Mouse (Mus musculus): Measurements from ENCODE around the gene N4bp3. TPM values are rescaled to one million over a fixed set of nuclear protein-coding genes. Genes with fewer than 3 reads are reported as not detected.
"Not testable (repeated sequence)": the region's sequence is repeated elsewhere in the genome, so short reads cannot be mapped to it uniquely, and the experiment has no call there.

The N4bp3 gene
- polyA plus RNA-seq (2015; fragmentation: Nextera tagmentation; extraction: Ambion mirVana), result 31.1 and 32.4 TPM in 2 replicates

DNA sequence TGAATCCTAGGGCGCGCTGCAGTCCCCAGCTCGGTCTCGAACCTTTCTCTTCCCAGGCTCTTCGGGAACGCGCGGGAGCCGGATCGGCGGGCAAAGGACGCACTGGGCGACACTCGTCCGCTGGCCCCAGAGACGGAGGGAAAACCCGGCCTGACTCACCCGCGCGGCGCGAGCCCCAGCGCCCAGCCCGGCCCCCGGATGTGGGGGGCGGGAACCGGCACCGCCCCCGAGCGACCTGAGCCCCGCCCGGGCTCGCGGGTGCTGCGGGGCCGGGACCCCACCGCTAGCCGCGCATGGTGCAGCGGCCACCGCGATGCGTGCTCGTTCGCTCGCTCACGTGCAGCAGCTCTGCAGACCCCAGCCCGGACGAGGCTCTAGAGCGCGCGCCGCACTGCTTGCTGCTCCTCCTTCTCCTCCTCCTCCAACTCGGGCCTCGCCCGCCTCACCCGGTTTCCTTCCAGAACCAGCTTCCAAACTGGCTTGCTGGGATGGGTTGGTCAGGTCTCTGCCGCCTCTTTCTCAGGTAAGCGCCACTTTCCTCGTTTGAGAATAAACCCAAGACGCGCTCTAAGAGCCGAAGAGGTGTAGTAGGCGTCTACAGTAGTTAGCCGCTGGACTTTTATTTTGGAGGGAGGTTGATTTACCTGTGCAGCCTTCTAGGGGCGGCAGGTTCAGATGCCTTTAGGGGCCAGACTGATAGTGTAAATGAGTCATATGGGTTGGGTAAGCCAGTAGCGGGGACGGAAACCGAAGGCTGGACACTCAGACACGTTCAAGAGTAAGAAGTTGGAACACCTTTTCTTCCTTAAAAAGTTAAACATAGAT lies at the start of gene N4bp3, which contains the start of gene D930048N14Rik:
Gene N4bp3 (minus strand): TSS at position 152 of the 825 bp plus-strand sequence.
Gene D930048N14Rik (plus strand): TSS at position 264 of the 825 bp plus-strand sequence.
- ATAC-seq (ENCODE audit: low FRiP score, low read depth), result peak; percentile 62; the same call in 1 of the 2 replicates
- WGBS, result under 1% methylated on average over 58 of the region's 70 CpGs

DNA sequence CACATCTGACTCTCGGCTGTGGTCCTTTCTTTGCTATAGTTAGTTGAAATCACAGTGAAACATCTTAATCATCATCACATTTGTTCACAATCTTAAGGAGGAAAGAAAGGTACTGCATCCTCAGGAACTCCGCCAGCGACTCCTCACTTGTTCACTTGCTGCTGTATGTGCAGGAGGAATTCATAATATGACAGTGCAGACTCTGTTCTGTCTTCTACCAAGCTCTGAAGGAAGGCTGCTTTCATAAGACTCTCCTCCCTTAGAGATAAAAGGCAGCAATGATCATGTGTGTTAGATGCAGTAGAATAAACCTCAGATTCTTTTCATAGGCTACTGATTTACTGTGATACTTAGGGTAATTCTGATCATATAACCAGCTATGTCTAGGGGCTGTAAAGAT lies 44.3 kb upstream of the N4bp3 start:
- Histone ChIP-seq H3K36me3 (peaks cover 62% of the 10 kb centered on the region), H3K27me3 (no peaks in the 10 kb centered on the region), H3K27ac (no peak overlapping the region), H3K4me1 (no peaks in the 10 kb centered on the region), H3K4me2 (replicated peaks) (no peak overlapping the region), H3K9ac (no peak overlapping the region), H3K4me3 (no peak overlapping the region), H3K9me3 (no peaks in the 10 kb centered on the region)
- WGBS, result 94% methylated on average over 3 of the region's 3 CpGs
- no peak for ATAC-seq (ENCODE audit: low FRiP score, low read depth)

More for the DNA sequence above, at the start of gene N4bp3, which contains the start of gene D930048N14Rik:
- no peaks in the 10 kb centered on the region for H3K9me3 ChIP-seq
- peak within 1 kb of the TSS; percentile 96 for H3K4me2 ChIP-seq (replicated peaks)
- H3K4me3 ChIP-seq, result peak within 1 kb of the TSS; percentile 68
- H3K27me3 ChIP-seq, result no peaks in the 10 kb centered on the region
- H3K27ac ChIP-seq, result peak within 1 kb of the TSS; percentile 75
- H3K36me3 ChIP-seq, result peaks cover under 1% of the 10 kb centered on the region; the same call in 1 of the 2 replicates
- peak within 1 kb of the TSS; percentile 82 for H3K9ac ChIP-seq
- peaks cover 33% of the 10 kb centered on the region for H3K4me1 ChIP-seq

DNA sequence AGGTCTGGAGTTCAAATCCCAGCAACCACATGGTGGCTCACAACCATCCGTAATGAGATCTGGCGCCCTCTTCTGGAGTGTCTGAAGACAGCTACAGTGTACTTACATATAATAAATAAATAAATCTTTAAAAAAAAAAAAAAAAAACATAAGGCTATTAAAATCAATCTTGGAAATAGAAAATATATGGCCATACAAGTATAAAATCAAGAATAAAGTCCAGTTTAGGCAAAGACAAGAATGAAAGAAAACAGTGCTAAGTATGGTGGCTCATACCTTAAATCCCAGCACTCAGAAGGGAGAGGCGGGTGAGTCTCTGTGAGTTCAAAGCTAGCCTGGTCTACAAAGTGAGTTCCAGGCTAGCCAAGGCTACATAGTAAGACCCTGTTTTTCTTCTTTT lies 40.0 kb upstream of the N4bp3 start:
- not testable (repeated sequence) for H3K4me3 ChIP-seq; H3K9me3 ChIP-seq; H3K9ac ChIP-seq; H3K27me3 ChIP-seq; H3K27ac ChIP-seq; ATAC-seq (ENCODE audit: low FRiP score, low read depth); H3K4me2 ChIP-seq (replicated peaks)
- Histone ChIP-seq H3K36me3 (peaks cover 24% of the 10 kb centered on the region), H3K4me1 (peaks cover 11% of the 10 kb centered on the region; the same call in 1 of the 2 replicates)
- 72% methylated on average over 3 of the region's 3 CpGs for WGBS

DNA sequence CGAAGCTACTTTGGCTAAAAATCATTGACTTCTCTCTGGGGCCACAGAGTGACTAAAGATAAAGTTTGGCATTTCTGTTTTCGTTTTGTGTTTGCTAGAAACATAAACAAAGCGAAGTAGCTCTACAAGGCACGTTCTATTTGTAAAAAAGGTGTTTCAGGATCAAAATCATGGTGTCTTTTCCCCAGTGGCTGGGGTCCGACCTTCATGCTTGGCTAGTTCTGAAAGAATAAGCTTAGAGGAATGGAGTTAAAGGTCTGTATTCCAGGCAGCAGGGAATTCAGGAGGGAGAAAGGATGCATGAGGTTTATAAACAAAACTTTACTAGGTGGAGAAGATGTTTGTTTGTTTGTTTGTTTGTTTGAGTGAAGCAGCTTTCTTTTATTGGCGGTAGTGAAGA lies 38.7 kb upstream of the N4bp3 start:
- no peak for ATAC-seq (ENCODE audit: low FRiP score, low read depth)
- Histone ChIP-seq H3K27ac (peak overlapping the region; percentile 99), H3K4me3 (peak overlapping the region; percentile 75), H3K4me1 (peaks cover 11% of the 10 kb centered on the region; the same call in 1 of the 2 replicates), H3K27me3 (no peaks in the 10 kb centered on the region), H3K36me3 (peaks cover 27% of the 10 kb centered on the region), H3K9ac (peak overlapping the region; percentile 77), H3K4me2 (replicated peaks) (peak overlapping the region; percentile 74), H3K9me3 (no peaks in the 10 kb centered on the region)
- 24% methylated on average over 6 of the region's 6 CpGs for WGBS

DNA sequence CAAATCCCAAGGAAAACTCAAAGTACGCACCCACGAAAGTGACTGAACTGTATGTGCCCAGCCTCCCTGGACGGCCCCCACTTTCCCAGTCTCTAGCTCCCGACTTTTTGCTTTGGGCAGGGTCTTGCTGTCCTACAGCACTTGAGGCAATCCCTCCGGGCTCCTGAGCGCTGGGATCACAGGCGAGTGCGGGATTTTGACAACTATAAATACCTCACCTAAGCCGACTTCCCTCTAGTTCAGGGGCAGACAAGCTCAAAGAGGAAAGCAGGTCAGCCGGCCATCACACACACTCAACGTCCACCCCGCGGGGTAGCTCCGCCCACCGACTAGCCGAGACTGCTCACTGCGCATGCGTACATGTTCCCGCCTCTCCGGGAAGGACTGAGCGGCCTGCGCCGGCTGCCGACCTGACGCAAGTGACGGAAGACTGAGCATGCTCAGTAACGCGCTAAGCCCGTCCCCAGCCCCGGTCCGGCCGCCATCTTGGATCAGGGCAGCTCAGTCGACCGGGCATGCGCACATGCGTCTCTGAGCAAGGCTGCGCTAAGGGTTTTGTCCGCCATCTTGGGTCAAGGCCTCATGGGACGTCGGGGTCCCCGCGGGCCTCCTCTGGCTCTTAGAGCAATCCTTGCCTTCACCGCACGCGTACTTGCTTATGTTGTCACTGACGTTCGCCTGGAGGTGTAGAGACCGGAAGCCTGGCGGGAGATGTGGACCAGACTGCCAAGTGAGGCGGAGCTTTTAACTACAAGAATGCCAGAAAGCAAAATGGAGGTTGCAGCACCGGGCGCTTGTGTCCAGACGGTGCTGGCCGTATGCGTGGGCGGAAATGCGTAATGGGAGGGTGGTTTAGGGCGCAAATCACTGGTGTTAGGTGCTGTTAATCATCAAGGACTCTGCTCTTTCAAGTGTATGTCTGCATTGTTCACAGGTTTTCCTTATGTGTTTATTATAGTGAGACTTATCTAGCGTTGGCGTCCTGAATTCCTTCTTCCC lies 38.0 kb upstream of the N4bp3 start, which contains the start of gene 0610009B22Rik:
Gene 0610009B22Rik (minus strand): TSS at position 545 of the 999 bp plus-strand sequence.
- under 1% methylated on average over 60 of the region's 60 CpGs for WGBS

DNA sequence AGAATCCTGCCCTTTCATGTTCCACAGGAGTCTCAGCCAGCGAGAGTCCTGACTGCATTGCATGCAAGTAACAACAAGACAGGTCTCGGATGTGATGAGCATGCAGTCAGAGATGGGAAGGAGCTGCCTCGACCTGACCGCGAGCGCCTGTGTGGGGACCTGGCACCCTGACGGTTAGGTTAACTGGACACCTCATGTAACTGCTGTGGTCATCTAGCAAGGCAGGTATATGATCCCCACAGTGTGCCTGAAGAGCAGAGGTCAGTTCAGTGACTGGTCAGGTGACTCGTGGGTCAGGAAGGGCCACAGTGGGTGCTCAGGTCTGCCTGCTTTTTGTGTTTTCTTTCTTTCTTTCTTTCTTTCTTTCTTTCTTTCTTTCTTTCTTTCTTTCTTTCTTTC lies 31.3 kb upstream of the N4bp3 start:
- 44% methylated on average over 8 of the region's 8 CpGs for WGBS
- Histone ChIP-seq H3K9me3 (no peaks in the 10 kb centered on the region), H3K4me2 (replicated peaks) (peak overlapping the region; percentile 33), H3K9ac (peak overlapping the region; percentile 43; the same call in 1 of the 2 replicates), H3K36me3 (peaks cover 11% of the 10 kb centered on the region), H3K4me1 (0 out of 2 replicates have a peak, but pooled peaks cover 3% of the 10 kb centered on the region), H3K4me3 (no peak overlapping the region), H3K27me3 (no peaks in the 10 kb centered on the region), H3K27ac (no peak overlapping the region)
- ATAC-seq (ENCODE audit: low FRiP score, low read depth), result no peak

More for the DNA sequence above, 38.0 kb upstream of the N4bp3 start, which contains the start of gene 0610009B22Rik:
- Histone ChIP-seq H3K4me2 (replicated peaks) (peak within 1 kb of the TSS; percentile 74), H3K36me3 (peaks cover 27% of the 10 kb centered on the region), H3K27ac (peak within 1 kb of the TSS; percentile 99), H3K9ac (peak within 1 kb of the TSS; percentile 88), H3K4me1 (peaks cover 11% of the 10 kb centered on the region; the same call in 1 of the 2 replicates), H3K4me3 (peak within 1 kb of the TSS; percentile 75), H3K9me3 (no peaks in the 10 kb centered on the region), H3K27me3 (no peaks in the 10 kb centered on the region)
- peak; percentile 99 for ATAC-seq (ENCODE audit: low FRiP score, low read depth)

DNA sequence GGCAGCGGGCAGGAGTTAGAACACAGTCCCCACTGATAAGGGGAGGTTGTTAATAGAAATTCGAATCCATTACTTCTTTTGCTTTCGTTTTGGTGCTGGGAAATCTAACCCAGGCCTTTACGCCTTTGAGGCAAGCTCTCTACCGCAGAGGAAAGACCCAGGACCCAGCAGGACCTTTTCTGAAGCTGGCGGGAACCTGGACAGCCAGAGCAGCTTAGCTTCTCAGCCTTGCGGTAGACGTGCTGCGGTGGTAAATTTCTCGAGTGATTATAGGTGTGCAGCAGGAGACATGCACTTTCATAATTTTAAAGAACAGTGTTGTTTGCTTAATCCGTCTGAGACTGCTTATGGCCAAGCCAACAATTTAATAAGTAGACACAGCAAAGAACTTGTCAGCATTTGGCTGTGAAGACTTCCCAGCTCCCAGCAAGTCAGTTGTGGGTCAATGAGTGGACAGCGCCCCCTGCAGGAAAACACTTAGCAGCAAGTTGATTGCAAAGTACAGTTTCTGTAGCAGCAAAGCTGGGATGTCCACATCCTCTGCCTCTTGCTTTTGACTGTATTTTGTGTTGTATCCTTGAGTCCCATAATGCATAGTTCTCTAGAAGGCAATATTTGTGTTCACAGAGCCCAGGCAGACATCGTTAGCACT lies 30.8 kb upstream of the N4bp3 start:
- Histone ChIP-seq H3K4me3 (no peak overlapping the region), H3K9me3 (no peaks in the 10 kb centered on the region), H3K4me2 (replicated peaks) (peak overlapping the region; percentile 33), H3K27ac (no peak overlapping the region), H3K9ac (peak overlapping the region; percentile 43; the same call in 1 of the 2 replicates), H3K27me3 (no peaks in the 10 kb centered on the region), H3K4me1 (0 out of 2 replicates have a peak, but pooled peaks cover 3% of the 10 kb centered on the region), H3K36me3 (peaks cover 11% of the 10 kb centered on the region)
- 0 out of 2 replicates have a peak, but pooled peaks have one; percentile 40 for ATAC-seq (ENCODE audit: low FRiP score, low read depth)
- WGBS, result 36% methylated on average over 13 of the region's 13 CpGs

DNA sequence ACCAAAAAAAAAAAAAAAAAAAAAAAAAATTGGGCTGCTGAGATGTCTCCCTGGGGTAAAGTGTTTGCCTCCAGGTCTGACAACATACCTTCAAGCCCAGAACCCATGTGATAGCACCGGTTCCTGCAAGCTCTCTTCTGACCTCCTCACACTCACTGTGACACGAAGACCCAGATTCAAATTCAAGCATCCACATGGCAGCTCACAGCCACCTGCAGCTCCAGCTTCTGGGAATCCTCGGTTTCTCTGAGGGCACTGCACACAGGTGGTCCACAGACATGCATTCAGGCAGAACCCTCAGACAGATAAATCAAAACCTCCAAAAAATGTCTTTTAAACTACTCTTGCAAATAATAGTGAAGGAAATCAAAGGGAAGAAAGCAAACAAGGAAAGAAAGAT lies 28.8 kb upstream of the N4bp3 start:
- 70% methylated on average over 3 of the region's 3 CpGs for WGBS

DNA sequence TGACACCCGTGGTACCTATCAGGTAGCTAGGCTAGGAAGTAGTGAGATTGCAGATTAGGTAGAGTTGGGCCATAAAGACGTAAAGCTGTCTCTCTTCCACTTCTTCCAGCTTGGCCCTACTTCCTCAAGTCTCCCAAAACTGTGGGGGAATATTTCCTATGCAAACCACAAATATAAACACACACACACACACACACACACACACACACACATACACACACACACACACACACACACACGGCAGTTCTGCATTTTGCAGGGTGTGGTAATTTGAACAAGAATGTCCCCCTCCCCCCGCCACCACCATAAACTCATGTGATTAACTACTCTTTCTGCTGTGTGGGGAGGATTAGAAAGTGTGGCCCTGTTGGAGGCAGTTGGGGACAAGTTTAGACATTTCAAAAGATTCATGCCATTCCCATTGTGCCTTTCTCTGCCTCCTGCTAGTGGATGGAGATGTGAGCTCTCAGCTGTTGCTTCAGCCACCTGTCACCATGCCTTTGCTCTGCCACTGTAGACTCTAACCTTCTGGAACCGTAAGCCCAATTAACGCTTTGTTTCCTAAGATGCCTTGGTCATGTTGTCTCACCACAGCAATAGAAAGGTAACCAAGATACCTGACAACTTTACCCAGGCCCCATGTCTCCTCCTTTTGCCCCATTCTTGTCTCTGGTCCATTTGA lies 27.2 kb upstream of the N4bp3 start:
- Histone ChIP-seq H3K36me3 (no peaks in the 10 kb centered on the region), H3K9me3 (no peaks in the 10 kb centered on the region), H3K27ac (no peak overlapping the region), H3K4me1 (0 out of 2 replicates have a peak, but pooled peaks cover 9% of the 10 kb centered on the region), H3K9ac (no peak overlapping the region), H3K4me3 (no peak overlapping the region), H3K27me3 (no peaks in the 10 kb centered on the region), H3K4me2 (replicated peaks) (no peak overlapping the region)
- 52% methylated on average over 6 of the region's 6 CpGs for WGBS
- ATAC-seq (ENCODE audit: low FRiP score, low read depth), result no peak

More for the DNA sequence above, 28.8 kb upstream of the N4bp3 start:
- no peak overlapping the region for H3K4me2 ChIP-seq (replicated peaks)
- no peak overlapping the region for H3K4me3 ChIP-seq
- H3K4me1 ChIP-seq, result 0 out of 2 replicates have a peak, but pooled peaks cover 3% of the 10 kb centered on the region
- ATAC-seq (ENCODE audit: low FRiP score, low read depth), result no peak
- H3K9ac ChIP-seq, result no peak overlapping the region
- no peaks in the 10 kb centered on the region; the same call in 1 of the 2 replicates for H3K36me3 ChIP-seq
- no peaks in the 10 kb centered on the region for H3K9me3 ChIP-seq
- H3K27ac ChIP-seq, result no peak overlapping the region
- no peaks in the 10 kb centered on the region for H3K27me3 ChIP-seq

DNA sequence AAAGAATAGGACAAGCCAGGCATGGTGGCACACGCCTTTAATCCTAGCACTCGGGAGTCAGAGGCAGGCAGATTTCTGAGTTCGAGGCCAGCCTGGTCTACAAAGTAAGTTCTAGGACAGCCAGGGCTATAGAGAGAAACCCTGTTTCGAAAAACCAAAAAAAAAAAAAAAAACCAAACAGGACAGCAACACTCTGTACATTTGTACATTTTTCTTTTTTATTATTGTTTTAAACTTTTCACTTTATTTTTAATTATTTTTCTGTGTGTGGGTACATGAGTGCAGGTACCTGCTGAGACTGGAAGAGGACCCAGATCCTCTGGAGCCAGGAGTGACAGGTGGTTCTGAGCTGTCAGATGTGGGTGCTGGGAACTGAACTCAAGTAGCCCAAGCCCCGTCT lies 24.7 kb upstream of the N4bp3 start:
- H3K4me3 ChIP-seq, result no peak overlapping the region
- H3K27ac ChIP-seq, result no peak overlapping the region
- WGBS, result 73% methylated on average over 5 of the region's 5 CpGs
- no peak for ATAC-seq (ENCODE audit: low FRiP score, low read depth)
- 0 out of 2 replicates have a peak, but pooled peaks cover 6% of the 10 kb centered on the region for H3K4me1 ChIP-seq
- no peaks in the 10 kb centered on the region for H3K36me3 ChIP-seq
- no peaks in the 10 kb centered on the region for H3K27me3 ChIP-seq
- no peak overlapping the region for H3K9ac ChIP-seq
- H3K9me3 ChIP-seq, result no peaks in the 10 kb centered on the region
- H3K4me2 ChIP-seq (replicated peaks), result no peak overlapping the region

All from limb, embryonic 13.5 days (tissue).